In genomic region chr14:35103639-35104210, GRCm38 (mm10) we compare ENCODE assay signal across 13 mouse cellular contexts.
"Had no signal": no experiment of that assay in that cellular context is flagged by ENCODE, and none has a peak within 500 bp of the region (broad histone marks: within the 10 kb centered on the region; RNA-seq: fewer than 3 reads in every experiment).

No protein-coding gene starts in this region.

- H3K36me3 ChIP-seq: kidney, embryonic 15.5 days; limb, embryonic 12.5 days; limb, embryonic 15.5 days; midbrain, embryonic 12.5 days had no signal

- H3K27ac ChIP-seq: kidney, embryonic 15.5 days; limb, embryonic 12.5 days; limb, embryonic 15.5 days; liver, embryonic 14.5 days; macrophage; midbrain, embryonic 12.5 days had no signal

- H3K27me3 ChIP-seq: kidney, embryonic 15.5 days; limb, embryonic 12.5 days; limb, embryonic 15.5 days; midbrain, embryonic 12.5 days had no signal

- H3K9me3 ChIP-seq: kidney, embryonic 15.5 days; limb, embryonic 12.5 days; limb, embryonic 15.5 days; midbrain, embryonic 12.5 days had no signal

- DNase-seq: kidney, adult 8-10 months; kidney, postnatal 10 days; kidney, postnatal 36 days; liver, postnatal 0 days; lung, embryonic 14.5 days; thymus, adult 18-20 months; thymus, postnatal 36 days had no signal

- H3K4me3 ChIP-seq: kidney, embryonic 15.5 days; limb, embryonic 12.5 days; limb, embryonic 15.5 days; midbrain, embryonic 12.5 days had no signal

- H3K4me1 ChIP-seq: kidney, embryonic 15.5 days; limb, embryonic 12.5 days; limb, embryonic 15.5 days; midbrain, embryonic 12.5 days had no signal
